Mouse (Mus musculus) adrenal gland, adult 18-20 months (tissue): ENCODE measurements around the gene Gadd45g. TPM values are rescaled to one million over a fixed set of nuclear protein-coding genes. Genes with fewer than 3 reads are reported as not detected.
"Not testable (repeated sequence)": the region's sequence is repeated elsewhere in the genome, so short reads cannot be mapped to it uniquely, and the experiment has no call there.

Source experiments
- DNase-seq, 2 experiments: peaks; one replicate each; pipeline ENCODE4 v3.0.0; 2021 to 2022; ENCODE audit warnings: low spot score in 2 of 2
- total RNA-seq, 2 experiments: library from RNA; stranded (reverse); gene quantifications; 1 replicate in 1 of 2; 2 replicates in 1 of 2; pipeline ENCODE4 v1.2.3; 2021

Gene Gadd45g
- total RNA-seq, 2 experiments from 2014 or later = 44.9 to 80.0 TPM

DNA sequence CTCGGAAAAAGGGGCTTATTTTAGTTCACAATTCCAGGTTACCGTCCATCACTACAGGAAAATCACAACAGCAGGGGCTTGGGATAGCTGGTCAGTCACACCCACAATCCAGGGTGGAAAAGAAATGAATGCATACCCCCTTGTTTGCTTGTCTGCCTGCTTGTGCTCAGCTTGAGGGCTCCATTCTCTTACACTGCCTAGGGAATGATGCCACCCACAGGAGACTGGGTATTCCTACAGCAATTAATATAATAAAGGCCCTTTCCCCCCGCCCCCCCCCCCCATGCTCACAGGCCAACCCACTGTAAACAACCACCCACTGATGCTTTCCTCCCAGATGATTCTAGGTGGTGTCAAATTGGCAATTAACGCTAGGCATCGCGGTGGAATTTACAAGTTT lies 14.0 kb upstream of the Gadd45g start:
- DNase-seq = no peak

DNA sequence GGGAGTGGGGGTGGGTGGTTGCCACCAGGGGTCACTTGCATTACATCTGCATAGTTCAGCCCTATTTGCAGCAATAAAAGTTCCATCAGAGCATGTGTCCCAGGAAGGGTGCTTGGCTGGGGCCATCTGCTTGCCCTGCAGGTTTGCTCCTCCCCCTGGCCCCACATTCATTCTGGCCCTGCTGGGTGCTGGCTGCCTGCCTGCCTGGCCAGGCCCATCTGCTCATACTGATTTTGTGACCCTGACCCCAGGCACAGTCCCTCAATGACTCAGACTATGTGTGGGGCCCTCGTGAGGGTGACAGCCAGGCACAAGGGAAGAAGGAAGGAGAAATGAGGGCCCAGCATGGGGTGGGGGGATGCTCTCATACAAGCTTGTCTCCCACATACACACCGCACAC lies 12.9 kb upstream of the Gadd45g start:
- DNase-seq = peak; percentile 50 to 65

DNA sequence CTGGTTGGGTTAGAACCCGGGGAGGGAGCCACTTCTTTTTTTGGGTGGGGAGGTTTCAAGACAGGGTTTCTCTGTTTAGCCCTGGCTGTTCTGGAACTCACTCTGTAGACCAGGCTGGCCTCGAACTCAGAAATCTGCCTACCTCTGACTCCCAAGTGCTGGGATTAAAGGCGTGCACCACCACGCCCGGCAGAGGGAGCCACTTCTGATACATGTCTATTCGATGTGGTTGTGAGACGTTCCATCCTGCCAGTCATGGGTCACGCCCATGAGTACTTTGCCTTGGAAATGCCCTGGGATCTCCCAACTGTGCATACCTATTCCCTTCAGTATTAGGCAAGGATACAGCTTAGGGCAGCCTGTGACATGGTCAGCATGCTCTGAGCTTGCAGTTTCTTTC lies 12.5 kb upstream of the Gadd45g start:
- DNase-seq = not testable (repeated sequence)

DNA sequence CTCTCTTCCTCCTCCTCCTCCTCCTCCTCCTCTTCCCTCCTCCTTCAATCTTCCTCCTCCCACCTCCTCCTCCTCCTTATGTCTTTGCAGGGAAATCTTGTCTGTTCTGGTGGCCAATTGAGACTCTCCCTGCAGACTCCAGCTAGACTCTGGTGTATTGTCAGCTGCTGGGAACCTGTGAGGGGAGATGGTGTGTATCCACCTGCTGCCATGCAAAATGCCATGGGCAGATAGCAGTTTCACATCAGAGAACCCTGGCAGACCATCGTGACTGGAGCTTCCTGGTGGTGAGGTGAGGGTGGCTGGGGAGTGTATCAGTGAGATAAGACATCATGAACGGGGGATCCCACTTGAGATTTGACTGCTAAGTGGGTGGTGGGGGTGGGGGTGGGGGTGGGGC lies 12.0 kb upstream of the Gadd45g start:
- DNase-seq = no peak

DNA sequence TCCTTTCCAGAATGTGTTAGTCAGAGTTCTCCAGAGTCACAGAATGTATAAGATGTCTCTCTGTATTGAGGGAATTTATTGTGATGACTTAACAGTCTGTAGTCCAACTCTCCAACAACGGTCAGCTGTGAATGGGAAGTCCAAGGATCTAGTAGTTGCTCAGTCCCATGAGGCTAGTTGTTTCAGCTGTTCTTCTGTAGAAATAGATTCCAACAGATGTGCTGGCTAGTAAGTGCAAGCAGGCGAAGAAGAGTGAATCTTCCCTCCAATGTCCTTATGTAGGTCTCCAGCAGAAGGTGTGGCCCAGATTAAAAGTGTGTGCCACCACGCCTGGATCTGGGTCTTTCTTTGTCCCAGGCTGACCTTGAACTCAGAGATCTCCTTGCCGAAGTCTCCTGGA lies 11.3 kb upstream of the Gadd45g start:
- DNase-seq = not testable (repeated sequence)

DNA sequence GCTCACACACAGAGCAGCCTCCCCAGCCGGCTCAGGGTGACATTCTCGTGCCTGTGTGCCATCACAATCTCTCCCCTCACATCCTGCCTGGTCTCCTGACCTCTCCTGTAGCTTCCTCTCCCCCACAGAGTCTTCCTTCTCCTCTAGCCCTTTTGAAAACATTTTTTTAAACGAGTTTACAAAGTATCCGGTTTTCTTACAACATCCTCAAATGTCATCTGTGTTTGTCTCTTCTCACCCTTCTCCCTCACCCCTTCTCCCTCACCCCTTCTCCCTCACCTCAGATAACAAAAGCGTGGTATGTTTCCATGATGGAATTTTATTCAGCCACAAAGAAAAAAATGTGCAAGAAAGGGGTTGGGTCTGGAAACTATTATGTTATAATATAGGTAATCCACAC lies 9.1 kb upstream of the Gadd45g start:
- no peak for DNase-seq

DNA sequence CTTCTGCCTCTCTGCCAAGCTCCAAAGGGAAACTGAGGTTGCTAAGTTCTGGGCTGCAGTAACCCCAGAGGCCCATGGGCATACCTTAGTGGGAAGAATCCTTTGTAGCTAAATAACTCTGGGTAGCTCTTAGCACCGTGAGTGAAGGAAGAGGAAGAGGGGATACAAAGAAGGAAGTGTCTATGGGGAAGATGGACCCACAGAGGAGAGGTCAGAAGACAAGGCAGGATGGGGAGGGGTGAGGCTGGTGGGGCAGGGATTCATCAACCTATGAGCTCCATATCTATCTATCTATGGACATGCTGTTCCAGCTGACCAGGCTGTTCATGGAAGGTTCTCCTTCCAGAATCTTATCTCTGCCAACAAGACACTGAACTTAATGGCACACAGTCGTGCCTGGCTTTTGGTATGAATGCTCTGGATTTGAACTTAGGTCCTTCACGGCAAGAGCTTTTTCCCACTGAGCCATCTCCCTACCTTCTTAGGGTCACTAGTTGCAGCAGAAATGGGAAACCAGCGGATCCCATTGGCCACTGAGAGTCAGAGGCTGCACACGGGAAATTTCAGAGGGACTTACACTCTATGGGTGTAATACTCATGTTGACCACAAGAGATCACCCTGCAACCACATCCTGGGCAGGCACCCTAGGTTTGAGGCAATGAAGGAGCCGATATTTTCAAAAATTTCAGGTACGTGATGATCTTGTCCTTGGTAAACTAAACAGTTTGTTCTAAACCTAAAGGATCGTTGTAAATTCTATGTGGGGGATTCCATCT lies 7.0 kb upstream of the Gadd45g start:
- no peak for DNase-seq

DNA sequence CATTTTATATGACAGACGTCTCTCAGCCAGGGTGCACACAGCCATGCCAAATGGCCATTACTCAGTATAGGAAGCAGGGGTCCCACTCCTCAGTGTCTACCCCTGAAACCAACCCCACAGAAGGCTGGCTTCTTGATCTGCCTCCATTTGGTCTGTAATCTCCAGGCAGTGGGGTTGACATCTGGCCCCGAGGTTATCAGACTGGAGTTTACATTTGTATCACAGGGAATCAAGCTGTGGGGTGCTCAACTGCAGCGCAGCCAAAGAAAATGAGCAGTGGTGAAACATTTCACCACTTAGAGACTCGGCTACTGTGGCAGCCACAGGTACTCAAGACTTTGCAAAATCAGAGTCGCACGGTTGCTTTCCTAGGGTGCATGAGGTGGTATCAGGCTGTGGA lies 5.8 kb upstream of the Gadd45g start:
- DNase-seq = no peak

DNA sequence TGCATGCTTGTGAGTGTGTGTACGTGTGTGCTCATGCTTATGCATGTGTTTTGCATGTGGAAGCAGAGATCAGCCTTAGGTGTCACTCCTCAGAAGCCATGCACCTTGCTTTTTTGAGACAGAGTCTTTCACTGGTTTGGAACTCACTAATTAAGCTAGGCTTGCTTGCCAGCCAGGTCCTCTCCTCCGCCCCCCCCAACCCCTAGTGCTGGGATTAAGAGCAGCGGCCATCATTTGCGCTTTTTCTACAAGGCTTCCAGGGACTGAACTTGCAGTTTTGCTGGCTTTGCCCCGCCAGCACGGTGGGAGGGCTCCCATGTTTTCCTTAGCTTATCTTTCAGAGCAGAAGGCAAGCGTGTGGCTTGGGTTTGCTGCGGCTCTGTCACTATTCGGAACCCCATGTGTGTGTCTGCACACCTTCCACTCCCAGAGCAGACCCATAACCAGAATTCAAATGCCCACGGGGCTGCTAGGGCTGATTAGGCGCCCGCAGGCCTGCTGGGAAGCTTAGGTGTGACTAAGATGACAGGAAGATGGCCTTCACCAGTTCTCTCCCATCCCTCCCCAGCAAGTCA lies 4.8 kb upstream of the Gadd45g start:
- no peak for DNase-seq

DNA sequence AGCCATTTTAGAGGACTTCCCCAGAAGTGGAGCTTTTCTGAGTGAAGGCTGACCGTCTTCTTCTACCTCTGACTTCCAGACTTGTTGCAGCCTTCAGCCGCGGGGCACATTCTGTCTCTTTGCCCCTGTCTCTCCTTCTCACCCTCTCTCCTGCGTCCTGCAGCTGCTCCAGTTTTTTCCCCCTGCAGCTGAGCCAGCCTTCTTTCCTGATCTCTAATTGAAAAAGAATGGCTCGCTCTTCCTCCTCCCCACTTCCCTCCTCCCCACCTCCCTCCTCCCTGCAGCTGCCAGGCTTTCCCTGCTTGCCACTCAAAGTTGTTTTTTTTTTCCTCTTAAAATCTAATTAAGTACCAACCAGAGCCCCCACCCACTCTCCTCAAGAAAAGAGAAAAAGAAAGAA lies 4.3 kb upstream of the Gadd45g start:
- no peak for DNase-seq

DNA sequence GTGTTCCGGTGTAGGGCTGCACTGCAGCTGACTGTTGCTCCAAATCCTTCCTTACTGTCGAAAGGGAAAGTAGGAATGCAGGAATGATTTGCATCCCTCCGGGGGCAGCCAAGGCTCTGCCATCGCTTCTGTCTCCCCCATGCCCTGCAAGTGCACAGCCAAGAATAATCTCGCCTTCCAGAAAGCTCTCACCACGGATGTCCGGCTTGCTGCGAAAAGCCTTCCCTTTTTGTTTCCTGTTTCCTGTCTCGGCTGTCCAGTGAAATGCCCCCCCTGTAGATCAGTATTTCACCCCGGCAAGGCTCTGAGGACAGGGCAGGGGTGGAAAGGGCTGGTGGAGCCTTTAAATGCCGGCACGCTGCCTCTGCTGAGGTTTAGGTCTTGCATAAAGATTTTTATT lies 3.7 kb upstream of the Gadd45g start:
- DNase-seq = no peak

DNA sequence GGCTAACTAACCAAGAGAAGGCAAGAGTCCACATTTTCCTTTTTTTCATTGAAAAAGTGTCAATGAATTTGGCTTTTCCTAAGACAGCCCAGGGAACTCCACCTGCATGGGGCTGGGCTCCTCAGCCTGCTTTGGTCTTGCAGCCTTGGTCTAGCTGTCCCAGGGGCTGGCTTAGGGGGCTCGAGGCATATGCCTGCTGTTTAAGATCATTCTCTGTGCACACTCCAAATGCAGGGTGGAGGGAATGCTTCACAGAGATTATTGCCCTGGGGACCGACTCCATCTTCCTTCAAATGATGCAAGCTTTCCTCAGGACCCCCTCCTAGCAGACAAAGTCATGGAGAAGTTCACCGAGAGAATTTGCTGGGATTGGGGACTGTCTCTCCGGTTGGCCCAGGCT lies 3.2 kb upstream of the Gadd45g start:
- no peak for DNase-seq

DNA sequence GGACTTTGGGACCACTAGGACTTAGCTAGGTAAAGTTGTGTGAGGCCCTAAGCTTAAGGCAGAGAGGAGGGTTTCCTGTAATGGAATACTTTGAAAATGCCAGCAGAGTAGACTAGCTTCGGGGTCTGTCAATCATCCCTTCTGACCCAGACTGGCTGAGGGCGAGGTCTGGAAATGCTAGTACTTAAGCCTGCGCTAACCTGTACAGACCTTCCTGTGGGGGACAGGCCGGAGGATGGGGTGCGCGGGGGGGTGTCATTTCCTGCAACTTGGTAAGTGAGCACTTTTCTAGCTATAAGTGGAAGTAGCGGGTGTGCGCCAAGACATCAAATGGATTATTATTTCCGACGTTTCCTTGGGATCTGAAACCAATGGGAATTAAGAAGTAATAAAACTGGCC lies 2.4 kb upstream of the Gadd45g start:
- DNase-seq = no peak

DNA sequence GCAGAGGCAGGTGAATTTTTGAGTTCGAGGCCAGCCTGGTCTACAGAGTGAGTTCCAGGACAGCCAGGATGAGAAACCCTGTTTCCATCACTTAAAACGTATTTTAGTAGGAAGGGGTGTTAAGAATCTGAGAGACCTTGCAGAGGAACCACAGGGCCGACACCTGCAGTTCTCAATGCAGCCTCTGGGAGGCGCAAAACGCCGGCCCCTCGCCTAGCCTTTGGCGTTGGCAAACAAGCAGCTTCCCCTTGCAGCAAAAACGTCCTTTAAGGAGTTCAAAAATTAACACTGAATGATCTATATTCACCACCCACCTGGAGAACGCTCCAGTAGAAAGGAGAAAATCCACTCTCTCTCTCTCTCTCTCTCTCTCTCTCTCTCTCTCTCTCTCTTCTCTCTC lies 1.8 kb upstream of the Gadd45g start:
- peak; percentile 74 for DNase-seq

DNA sequence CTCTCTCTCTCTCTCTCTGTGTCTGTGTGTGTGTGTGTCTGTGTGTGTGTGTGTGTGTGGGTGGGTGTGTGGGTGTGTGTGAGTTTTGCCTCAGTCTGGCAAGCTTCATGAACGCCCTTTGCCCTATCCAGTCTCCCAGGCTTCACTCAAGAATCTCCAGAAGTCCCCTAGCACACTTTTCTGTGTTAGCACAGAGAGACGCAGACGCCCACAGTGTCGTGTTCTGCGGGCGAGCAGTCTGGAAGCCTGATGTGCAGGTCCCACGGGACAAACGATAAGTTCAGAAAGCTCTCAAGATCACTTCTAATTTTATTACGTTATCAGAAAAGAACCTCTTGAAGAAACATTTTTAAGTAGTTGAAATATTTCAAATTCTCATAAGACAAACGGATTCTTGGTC lies 1.4 kb upstream of the Gadd45g start:
- DNase-seq = no peak

DNA sequence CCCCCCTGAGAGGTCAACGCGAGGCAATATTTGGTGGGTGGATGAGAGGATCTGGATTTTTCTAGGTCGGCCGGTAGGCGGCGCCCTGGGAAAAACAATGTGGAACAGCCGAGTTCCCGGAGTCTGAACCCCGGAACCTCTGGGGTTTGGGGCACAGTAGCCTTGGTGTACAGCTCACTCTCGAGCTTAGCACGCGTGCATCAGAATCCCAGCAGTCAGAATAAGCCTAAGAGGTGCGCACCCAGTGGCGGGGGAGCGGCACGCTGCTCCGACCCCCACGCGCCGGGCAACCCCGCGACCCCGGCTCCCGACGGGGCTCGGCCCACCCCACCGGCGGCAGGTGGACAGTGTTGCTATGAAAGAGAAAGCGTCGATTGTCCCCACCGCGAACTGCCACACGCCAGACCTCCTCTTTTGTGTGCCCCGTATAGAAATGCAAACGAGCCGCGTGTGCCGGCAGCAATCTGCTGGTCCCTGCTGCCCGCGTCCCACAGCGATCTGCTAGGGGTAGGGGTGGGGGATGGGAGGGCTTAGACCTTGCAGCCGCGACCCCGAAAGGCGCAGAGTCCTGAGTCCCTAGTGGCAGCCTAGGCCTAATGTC lies 787 bp upstream of the Gadd45g start:
- DNase-seq = peak; percentile 88 to 95

DNA sequence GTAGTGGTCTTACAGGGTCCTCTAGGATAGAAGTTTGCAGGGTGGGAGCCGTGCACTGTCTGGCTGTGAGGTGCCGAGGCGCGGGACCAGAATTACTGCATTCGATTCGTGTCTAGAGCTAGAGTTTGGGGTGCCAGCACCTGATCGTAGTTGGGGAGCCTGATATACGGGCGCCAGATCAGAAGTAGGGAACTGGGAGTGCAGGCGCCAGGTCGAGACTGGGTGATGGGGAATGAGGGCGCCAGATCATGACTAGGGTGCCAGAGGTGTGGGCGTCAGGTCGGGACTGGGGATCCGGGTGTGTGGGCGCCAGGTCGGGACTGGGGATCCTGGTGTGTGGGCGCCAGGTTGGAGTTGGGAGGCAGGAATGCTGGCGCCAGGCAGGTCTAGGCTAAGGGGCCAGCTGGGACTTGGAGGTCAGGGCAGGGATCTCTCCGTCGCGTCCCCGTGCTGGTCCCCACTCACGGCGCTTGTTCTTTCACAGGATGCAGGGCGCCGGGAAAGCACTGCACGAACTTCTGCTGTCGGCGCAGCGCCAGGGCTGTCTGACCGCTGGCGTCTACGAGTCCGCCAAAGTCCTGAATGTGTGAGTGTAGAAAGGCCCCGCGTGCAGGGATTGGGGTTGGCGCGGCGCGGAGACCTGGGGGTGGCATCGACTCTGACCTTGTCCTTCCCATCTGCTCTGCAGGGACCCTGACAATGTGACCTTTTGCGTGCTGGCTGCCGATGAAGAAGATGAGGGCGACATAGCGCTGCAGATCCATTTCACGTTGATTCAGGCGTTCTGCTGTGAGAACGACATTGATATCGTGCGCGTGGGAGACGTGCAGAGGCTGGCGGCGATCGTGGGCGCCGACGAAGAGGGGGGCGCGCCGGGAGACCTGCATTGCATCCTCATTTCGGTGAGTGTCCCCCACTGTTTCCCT lies 653 bp downstream of the Gadd45g start:
- DNase-seq = peak; percentile 71 to 73

DNA sequence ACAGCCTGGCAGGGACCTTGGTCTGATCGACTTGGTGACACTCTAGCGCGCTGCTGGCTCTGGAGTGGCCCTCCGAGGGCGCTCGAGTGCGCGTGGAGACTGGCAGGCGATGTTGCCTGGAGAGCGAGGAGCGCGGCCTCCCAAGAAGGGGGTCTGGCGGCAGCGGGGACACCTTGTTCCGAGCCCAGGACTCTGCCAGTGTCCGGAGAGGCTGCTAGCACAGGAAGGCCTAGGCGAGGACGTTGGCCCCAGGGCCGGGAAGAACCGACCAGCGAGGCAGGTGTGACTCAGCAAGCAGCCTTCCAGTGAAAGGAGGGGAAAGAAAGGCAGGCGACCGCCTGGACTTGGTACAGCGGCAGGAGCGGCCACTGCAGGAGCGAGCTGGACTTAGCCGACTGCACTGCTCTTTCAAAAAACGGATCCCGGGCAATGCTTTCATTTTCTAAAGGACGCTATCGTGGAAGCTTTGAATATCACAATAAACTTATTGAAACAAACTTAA lies 1.6 kb downstream of the Gadd45g start:
- DNase-seq = peak; percentile 71 to 75

DNA sequence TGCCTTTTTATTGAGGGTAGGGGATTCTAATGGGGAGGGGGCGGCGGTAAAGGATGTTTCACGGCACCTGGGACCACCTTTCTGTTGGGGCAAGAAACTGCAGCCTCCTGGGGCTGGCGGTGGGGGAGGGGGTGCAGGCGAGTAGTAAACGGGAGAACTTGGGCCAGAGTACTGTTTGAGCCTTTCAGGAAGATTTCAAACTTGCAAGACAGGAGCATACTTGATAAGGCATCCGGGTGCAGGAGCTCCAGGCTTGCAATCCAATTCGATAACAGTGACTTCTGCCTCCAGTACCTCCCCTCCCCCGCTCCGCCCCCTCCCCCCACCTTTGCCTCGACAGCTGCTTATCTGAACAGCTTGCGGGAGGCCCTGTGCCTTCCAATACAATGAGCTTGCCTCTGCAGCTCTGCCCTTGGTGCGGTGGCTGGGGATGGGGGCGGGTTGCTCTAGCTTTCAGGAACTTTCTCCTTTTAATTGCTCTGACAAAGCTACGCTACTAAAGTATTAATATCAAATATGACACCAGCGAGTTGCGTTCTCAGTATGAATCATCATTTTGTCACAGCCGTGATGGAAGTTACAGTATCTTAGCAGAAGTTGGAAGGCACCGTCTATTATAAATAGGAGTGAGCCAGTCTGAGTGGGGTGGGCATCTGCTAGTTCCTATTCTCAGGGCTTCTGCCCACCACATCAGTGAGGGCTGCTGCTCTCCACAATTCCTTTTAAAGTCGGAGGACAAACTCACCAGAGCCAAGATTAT lies 2.2 kb downstream of the Gadd45g start:
- DNase-seq = peak in 1 of 2 experiments; percentile 44

DNA sequence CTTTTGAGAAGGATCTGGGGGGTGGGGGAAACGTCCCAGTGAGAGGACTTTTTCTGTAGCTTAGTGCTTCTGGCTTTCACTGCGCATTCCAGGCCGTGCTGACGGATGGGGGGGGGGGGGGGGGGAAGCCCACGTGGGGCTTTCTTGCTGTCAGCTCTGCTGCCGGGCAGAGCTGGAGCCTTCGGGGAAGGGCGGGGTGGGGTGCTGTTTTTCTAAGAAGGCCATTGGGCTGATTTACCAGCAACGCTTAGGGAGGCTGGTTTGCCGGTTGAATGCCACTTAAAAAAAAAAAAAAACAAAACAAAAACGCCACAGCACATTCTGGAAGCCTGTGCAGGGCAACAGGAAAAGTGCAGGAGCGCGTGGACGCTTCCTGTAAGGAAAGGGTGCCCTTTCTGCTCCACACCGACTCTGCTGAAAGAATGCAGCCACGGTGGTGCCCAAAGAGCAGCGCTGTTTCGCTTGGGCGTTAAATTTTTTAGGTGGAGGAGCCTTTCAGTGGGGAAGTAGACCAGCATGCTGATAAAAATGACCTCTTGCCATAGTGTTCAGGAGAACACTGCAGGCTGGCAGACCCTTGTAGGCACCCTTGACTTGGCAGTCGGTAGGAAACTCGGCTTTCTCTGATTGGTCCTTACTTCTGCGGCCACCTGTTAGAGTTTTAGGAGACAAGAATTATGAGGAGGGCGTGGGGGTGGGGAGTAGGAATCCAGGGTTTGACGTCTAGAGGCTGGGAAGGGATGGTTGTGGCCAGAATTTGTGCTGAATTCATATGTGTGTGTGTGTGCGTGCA lies 3.0 kb downstream of the Gadd45g start:
- peak in 1 of 2 experiments; percentile 36 for DNase-seq
